Mouse (Mus musculus): ENCODE measurements around the gene Osbpl3.
"Not testable (repeated sequence)": the region's sequence is repeated elsewhere in the genome, so short reads cannot be mapped to it uniquely, and the experiment has no call there.

Osbpl3 gene

GRCm38 (mm10) chr6:50453651-50454050 is 2.4 kb downstream of the Osbpl3 start:
- no peak for DNase-seq (ENCODE audit: low spot score)

- no peak for DNase-seq (ENCODE audit: low spot score)
Observed at GRCm38 (mm10) chr6:50452220-50452619, 3.8 kb downstream of the Osbpl3 start.

GRCm38 (mm10) chr6:50445616-50446015 is 10.4 kb downstream of the Osbpl3 start:
- DNase-seq (ENCODE audit: low spot score) = no peak

- no peak for DNase-seq (ENCODE audit: low spot score)
Observed at GRCm38 (mm10) chr6:50440966-50441862, 14.8 kb downstream of the Osbpl3 start.

- no peak for DNase-seq (ENCODE audit: low spot score)
Observed at GRCm38 (mm10) chr6:50440197-50440596, 15.8 kb downstream of the Osbpl3 start.

GRCm38 (mm10) chr6:50438900-50439299 is 17.1 kb downstream of the Osbpl3 start:
- DNase-seq (ENCODE audit: low spot score) = not testable (repeated sequence)

GRCm38 (mm10) chr6:50437815-50438214 is 18.2 kb downstream of the Osbpl3 start:
- DNase-seq (ENCODE audit: low spot score) = no peak

GRCm38 (mm10) chr6:50436661-50437060 is 19.3 kb downstream of the Osbpl3 start:
- DNase-seq (ENCODE audit: low spot score) = no peak

- no peak for DNase-seq (ENCODE audit: low spot score)
Observed at GRCm38 (mm10) chr6:50432491-50432890, 23.5 kb downstream of the Osbpl3 start.

GRCm38 (mm10) chr6:50429299-50429698 is 26.7 kb downstream of the Osbpl3 start:
- DNase-seq (ENCODE audit: low spot score) = no peak

GRCm38 (mm10) chr6:50427051-50427732 is 28.8 kb downstream of the Osbpl3 start:
- DNase-seq (ENCODE audit: low spot score) = no peak

- no peak for DNase-seq (ENCODE audit: low spot score)
Observed at GRCm38 (mm10) chr6:50426571-50426970, 29.4 kb downstream of the Osbpl3 start.

GRCm38 (mm10) chr6:50424271-50424670 is 31.7 kb downstream of the Osbpl3 start:
- DNase-seq (ENCODE audit: low spot score) = no peak

- DNase-seq (ENCODE audit: low spot score) = no peak
Observed at GRCm38 (mm10) chr6:50420413-50420812, 35.6 kb downstream of the Osbpl3 start.

GRCm38 (mm10) chr6:50419518-50420290 is 36.3 kb downstream of the Osbpl3 start:
- DNase-seq (ENCODE audit: low spot score) = no peak

- no peak for DNase-seq (ENCODE audit: low spot score)
Observed at GRCm38 (mm10) chr6:50418951-50419350, 37.0 kb downstream of the Osbpl3 start.

- no peak for DNase-seq (ENCODE audit: low spot score)
Observed at GRCm38 (mm10) chr6:50416854-50417253, 39.1 kb downstream of the Osbpl3 start.

- no peak for DNase-seq (ENCODE audit: low spot score)
Observed at GRCm38 (mm10) chr6:50415431-50415830, 40.6 kb downstream of the Osbpl3 start.

- DNase-seq (ENCODE audit: low spot score) = no peak
Observed at GRCm38 (mm10) chr6:50414547-50414946, 41.5 kb downstream of the Osbpl3 start.

GRCm38 (mm10) chr6:50413381-50413780 is 42.6 kb downstream of the Osbpl3 start:
- no peak for DNase-seq (ENCODE audit: low spot score)

- no peak for DNase-seq (ENCODE audit: low spot score)
Observed at GRCm38 (mm10) chr6:50412174-50412573, 43.8 kb downstream of the Osbpl3 start.

GRCm38 (mm10) chr6:50404698-50405097 is 51.3 kb downstream of the Osbpl3 start:
- no peak for DNase-seq (ENCODE audit: low spot score)

Measured in ovary, postnatal 10 days (tissue).